Mouse (Mus musculus): ENCODE measurements around the gene Fzr1. TPM values are rescaled to one million over a fixed set of nuclear protein-coding genes. Genes with fewer than 3 reads are reported as not detected.

The Fzr1 gene
- polyA plus RNA-seq, 1 experiment from 2014 or later: 51.4 TPM

DNA sequence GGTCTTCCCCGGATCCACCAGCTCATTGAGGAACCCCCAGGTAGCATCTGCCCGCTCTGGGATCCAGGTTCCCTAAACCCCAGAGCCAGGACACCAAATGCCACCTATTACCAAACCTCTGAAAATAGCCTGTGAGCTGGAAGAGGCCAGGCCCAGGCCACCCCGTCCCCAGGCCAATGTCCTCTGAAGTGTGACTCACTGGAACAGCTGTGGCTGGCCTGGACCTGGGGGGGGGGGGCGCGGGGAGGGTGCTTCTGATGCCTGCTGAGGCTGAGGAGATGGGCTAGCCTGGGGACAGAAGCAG, 43.4 kb upstream of the Fzr1 start:
- Histone ChIP-seq H3K27ac (replicated peaks) (no peak overlapping the region), H3K36me3 (ENCODE audit: control insufficient read depth, insufficient read depth, low read length) (0 out of 2 replicates have a peak, but pooled peaks cover 3% of the 10 kb centered on the region), H3K4me1 (replicated peaks; ENCODE audit: control insufficient read depth, insufficient read depth) (peaks cover 10% of the 10 kb centered on the region; the same call in 1 of the 2 replicates), H3K9ac (ENCODE audit: low read length) (no peak overlapping the region), H3K9me3 (ENCODE audit: control insufficient read depth, low read length) (no peaks in the 10 kb centered on the region), H3K27me3 (ENCODE audit: control insufficient read depth, insufficient read depth, low read length) (no peaks in the 10 kb centered on the region), H3K4me2 (replicated peaks; ENCODE audit: low read depth) (no peak overlapping the region), H3K4me3 (ENCODE audit: low read depth, low read length) (no peak overlapping the region)
- TF ChIP-seq EP300 (optimal IDR thresholded peaks at IDR 0.05) (no peak), CTCF (IDR thresholded peaks at IDR 0.05; ENCODE audit: low read depth) (no peak)
- DNase-seq (ENCODE audit: low spot score) (peak; percentile 12), ATAC-seq (ENCODE audit: low FRiP score, low TSS enrichment) (no peak)
- WGBS: 80% methylated on average over 5 of the region's 5 CpGs

DNA sequence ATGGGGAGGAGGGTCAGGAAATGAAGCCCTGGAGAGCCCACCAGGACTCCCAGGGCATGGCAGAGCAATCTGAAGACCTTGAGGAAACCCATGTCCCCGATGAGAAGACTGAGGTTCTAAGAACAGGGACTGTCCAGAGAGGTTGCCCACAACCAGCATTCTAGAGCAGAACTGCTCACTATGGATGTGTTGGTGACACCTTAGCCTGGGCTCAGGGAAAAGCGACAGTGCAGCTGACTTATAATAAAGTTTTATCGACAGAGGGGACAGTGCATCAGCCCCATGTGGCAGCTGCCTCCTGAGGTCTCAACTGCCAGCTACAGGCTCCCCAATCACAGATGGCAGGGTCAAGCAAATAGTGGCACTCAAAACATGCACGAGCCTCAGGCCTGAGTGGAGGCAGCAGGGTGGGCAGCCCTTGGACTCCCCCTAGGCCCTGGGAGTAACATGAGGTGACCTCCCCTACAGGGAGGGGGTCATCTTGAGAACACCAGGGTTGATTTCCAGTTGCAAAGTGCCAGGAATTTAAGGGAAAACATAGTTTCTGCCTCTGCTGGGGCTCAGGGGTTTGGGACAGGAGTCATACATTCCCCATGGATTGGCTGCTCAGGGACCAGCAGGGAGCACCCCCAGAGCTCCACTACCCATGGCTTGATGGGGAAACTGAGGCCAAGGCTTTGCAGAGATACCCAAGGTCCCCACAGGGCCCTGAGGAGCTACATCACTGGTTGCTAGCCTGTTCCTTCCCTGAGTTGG, 42.9 kb upstream of the Fzr1 start:
- 0 out of 2 replicates have a peak, but pooled peaks cover 3% of the 10 kb centered on the region for H3K36me3 ChIP-seq (ENCODE audit: control insufficient read depth, insufficient read depth, low read length)
- ATAC-seq (ENCODE audit: low FRiP score, low TSS enrichment): no peak
- no peaks in the 10 kb centered on the region for H3K27me3 ChIP-seq (ENCODE audit: control insufficient read depth, insufficient read depth, low read length)
- TF ChIP-seq CTCF (IDR thresholded peaks at IDR 0.05; ENCODE audit: low read depth): no peak
- TF ChIP-seq EP300 (optimal IDR thresholded peaks at IDR 0.05): no peak
- DNase-seq (ENCODE audit: low spot score): no peak
- no peak overlapping the region for H3K9ac ChIP-seq (ENCODE audit: low read length)
- H3K27ac ChIP-seq (replicated peaks): no peak overlapping the region
- H3K4me2 ChIP-seq (replicated peaks; ENCODE audit: low read depth): no peak overlapping the region
- no peak overlapping the region for H3K4me3 ChIP-seq (ENCODE audit: low read depth, low read length)
- no peaks in the 10 kb centered on the region for H3K9me3 ChIP-seq (ENCODE audit: control insufficient read depth, low read length)
- peaks cover 10% of the 10 kb centered on the region; the same call in 1 of the 2 replicates for H3K4me1 ChIP-seq (replicated peaks; ENCODE audit: control insufficient read depth, insufficient read depth)
- WGBS: 79% methylated on average over 4 of the region's 4 CpGs

DNA sequence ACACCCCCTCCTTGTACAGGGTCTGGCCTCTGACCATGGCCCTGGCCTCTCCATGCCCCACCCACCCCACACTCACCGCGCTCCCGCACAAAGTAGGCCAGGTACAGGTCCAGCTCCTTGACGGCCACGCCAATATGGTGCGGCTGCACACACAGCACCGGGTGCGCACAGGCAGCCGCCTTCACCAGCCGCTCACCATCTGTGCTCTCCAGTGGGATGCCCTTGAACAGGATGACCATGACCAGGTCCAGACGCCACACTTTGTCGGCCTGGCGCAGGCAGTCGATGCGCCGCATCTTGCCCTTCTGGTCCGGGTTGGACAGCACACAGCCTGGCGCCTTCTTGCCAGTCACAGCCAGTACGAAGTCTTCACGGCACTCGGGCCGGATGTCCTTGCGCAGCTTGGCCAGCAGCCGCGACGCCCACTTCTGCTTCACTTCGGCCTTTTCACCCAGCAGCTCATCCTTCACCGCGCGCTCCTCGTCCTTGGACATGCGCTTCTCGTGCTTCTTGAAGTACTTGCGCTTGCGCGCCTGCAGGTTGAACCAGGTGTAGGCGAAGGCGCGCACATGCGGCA, 42.0 kb upstream of the Fzr1 start:
- ATAC-seq (ENCODE audit: low FRiP score, low TSS enrichment): no peak
- Histone ChIP-seq H3K4me2 (replicated peaks; ENCODE audit: low read depth) (no peak overlapping the region), H3K9ac (ENCODE audit: low read length) (no peak overlapping the region), H3K36me3 (ENCODE audit: control insufficient read depth, insufficient read depth, low read length) (0 out of 2 replicates have a peak, but pooled peaks cover 3% of the 10 kb centered on the region), H3K4me3 (ENCODE audit: low read depth, low read length) (no peak overlapping the region), H3K27ac (replicated peaks) (no peak overlapping the region), H3K27me3 (ENCODE audit: control insufficient read depth, insufficient read depth, low read length) (no peaks in the 10 kb centered on the region), H3K4me1 (replicated peaks; ENCODE audit: control insufficient read depth, insufficient read depth) (peaks cover 12% of the 10 kb centered on the region), H3K9me3 (ENCODE audit: control insufficient read depth, low read length) (no peaks in the 10 kb centered on the region)
- TF ChIP-seq EP300 (optimal IDR thresholded peaks at IDR 0.05): no peak
- TF ChIP-seq CTCF (IDR thresholded peaks at IDR 0.05; ENCODE audit: low read depth): no peak
- WGBS: 86% methylated on average over 40 of the region's 40 CpGs
- DNase-seq (ENCODE audit: low spot score): no peak

DNA sequence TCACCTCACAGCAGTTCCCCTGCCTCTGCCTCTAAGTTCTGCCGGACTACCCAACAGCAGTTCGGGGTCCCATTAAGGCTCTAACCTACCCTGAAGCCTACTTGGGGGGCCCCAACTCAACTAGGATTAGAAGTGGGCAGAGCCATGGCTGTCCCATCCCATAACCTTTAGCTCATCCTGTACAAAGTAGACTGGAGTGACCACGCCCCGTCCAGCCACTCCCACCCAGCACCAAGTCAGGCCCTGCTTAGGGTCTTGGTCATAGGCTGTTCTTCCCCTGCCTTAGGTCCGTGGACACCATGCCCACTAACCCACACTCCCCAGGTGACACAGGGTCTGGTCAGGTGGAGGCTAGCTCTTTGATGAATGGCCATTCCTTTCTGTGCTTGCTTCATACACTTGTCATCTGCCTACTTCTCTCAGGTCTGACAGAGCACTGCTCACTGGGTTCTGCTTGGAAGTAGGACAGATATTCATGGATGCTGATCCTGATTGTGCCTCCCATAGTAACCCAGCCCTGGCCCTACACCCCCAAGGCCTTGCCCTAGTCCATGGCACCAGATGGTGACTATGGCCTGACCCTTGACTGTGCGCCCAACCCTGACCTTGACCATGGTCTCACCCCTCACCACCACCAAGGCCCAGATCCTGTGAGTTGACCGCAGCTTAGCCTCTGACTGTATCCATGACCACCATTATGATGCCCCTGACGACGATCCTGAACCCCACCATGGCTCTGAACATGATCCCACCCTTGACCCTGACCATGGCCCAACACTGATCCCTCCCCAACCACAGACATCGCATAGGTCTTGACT, 41.0 kb upstream of the Fzr1 start:
- H3K9me3 ChIP-seq (ENCODE audit: control insufficient read depth, low read length): no peaks in the 10 kb centered on the region

DNA sequence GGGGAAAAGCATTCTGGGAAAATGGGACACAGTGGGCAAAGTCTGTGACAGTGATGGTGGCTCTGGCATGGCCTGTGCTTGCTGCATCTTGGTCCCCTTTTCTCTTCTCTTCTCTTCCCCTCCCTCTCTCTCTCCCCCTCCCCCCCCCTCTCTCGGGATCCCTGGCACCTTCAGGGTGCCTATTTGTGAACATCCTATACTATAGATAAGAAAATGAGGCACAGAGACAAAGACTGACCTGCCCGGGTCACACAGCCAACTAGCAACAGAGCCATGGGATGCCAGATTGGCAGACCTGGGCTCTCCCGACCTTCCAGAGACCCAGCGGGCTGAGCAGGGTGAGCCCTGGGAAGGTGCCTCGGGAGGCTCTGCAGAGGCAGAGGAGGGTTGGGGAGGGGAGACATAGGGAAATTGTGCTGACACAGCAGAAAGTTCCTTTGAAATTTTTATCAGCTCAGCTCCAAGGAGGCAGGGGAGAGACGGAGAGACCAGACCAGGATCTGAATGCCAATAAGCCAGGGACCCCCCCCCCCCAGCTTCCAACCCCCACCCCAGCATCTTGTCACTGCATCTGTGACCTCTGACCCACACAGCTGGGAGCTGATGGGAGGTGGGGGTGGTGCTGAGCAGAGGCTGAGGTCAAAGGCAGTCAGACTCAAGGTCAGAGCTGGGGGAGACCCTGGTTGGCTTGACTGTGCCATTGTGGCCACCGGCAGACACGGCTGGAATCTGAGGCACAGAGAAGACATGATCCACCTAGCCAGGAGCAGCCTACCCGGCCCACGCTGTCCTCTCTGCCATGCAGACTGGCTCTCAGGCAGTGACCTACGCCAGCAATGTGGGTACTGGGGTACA, 40.1 kb upstream of the Fzr1 start:
- TF ChIP-seq CTCF (IDR thresholded peaks at IDR 0.05; ENCODE audit: low read depth): no peak
- no peak for TF ChIP-seq EP300 (optimal IDR thresholded peaks at IDR 0.05)
- Histone ChIP-seq H3K36me3 (ENCODE audit: control insufficient read depth, insufficient read depth, low read length) (0 out of 2 replicates have a peak, but pooled peaks cover 3% of the 10 kb centered on the region), H3K4me3 (ENCODE audit: low read depth, low read length) (no peak overlapping the region), H3K9ac (ENCODE audit: low read length) (0 out of 2 replicates have a peak overlapping the region, but pooled peaks have one; percentile 8), H3K9me3 (ENCODE audit: control insufficient read depth, low read length) (no peaks in the 10 kb centered on the region), H3K27ac (replicated peaks) (no peak overlapping the region), H3K4me2 (replicated peaks; ENCODE audit: low read depth) (no peak overlapping the region), H3K27me3 (ENCODE audit: control insufficient read depth, insufficient read depth, low read length) (no peaks in the 10 kb centered on the region), H3K4me1 (replicated peaks; ENCODE audit: control insufficient read depth, insufficient read depth) (peaks cover 17% of the 10 kb centered on the region)
- DNase-seq (ENCODE audit: low spot score): no peak
- no peak for ATAC-seq (ENCODE audit: low FRiP score, low TSS enrichment)
- WGBS: 67% methylated on average over 11 of the region's 11 CpGs

More for the DNA sequence above, 41.0 kb upstream of the Fzr1 start:
- no peak overlapping the region for H3K4me3 ChIP-seq (ENCODE audit: low read depth, low read length)
- ATAC-seq (ENCODE audit: low FRiP score, low TSS enrichment) (no peak), DNase-seq (ENCODE audit: low spot score) (no peak)
- 0 out of 2 replicates have a peak, but pooled peaks cover 3% of the 10 kb centered on the region for H3K36me3 ChIP-seq (ENCODE audit: control insufficient read depth, insufficient read depth, low read length)
- 0 out of 2 replicates have a peak overlapping the region, but pooled peaks have one; percentile 8 for H3K9ac ChIP-seq (ENCODE audit: low read length)
- no peak overlapping the region for H3K27ac ChIP-seq (replicated peaks)
- no peak overlapping the region for H3K4me2 ChIP-seq (replicated peaks; ENCODE audit: low read depth)
- 91% methylated on average over 10 of the region's 10 CpGs for WGBS
- no peaks in the 10 kb centered on the region for H3K27me3 ChIP-seq (ENCODE audit: control insufficient read depth, insufficient read depth, low read length)
- H3K4me1 ChIP-seq (replicated peaks; ENCODE audit: control insufficient read depth, insufficient read depth): peaks cover 19% of the 10 kb centered on the region
- TF ChIP-seq CTCF (IDR thresholded peaks at IDR 0.05; ENCODE audit: low read depth) (no peak), EP300 (optimal IDR thresholded peaks at IDR 0.05) (no peak)

All from stomach, postnatal 0 days (tissue).